Mouse (Mus musculus) liver, embryonic 14.5 days (tissue): ENCODE measurements at regions not wholly inside any gene's neighbourhood (a gene's known extent, or its start where the extent isn't known, plus 50 kb on each side); places are given as distances from the start of the nearest gene placed in this dataset.

Experiments
- CTCF ChIP-seq: IDR thresholded peaks from 2 replicates; pipeline ENCODE4 v1.5.1; 2016; ENCODE audit warnings: antibody characterized with exemption, low read depth, control low read depth
- EP300 ChIP-seq: IDR thresholded peaks from 2 replicates; pipeline ENCODE4 v1.6.1; 2016; ENCODE audit warnings: antibody characterized with exemption, low read depth

- TF ChIP-seq EP300 (no peak), CTCF (no peak)
Measured at GRCm38 (mm10) chr4:131432591-131433177, 405.4 kb downstream of the Ptpru start.
